Mouse (Mus musculus) stomach, postnatal 0 days (tissue): ENCODE data around the gene Tmem184b.

ENCODE experiments used
- CTCF ChIP-seq: IDR thresholded peaks from 2 replicates; pipeline ENCODE4 v1.5.1; 2016; ENCODE audit warnings: antibody characterized with exemption, low read depth, mild to moderate bottlenecking, moderate library complexity
- EP300 ChIP-seq: optimal IDR thresholded peaks from 2 replicates; pipeline ENCODE3; 2016; ENCODE audit warnings: antibody characterized with exemption

DNA sequence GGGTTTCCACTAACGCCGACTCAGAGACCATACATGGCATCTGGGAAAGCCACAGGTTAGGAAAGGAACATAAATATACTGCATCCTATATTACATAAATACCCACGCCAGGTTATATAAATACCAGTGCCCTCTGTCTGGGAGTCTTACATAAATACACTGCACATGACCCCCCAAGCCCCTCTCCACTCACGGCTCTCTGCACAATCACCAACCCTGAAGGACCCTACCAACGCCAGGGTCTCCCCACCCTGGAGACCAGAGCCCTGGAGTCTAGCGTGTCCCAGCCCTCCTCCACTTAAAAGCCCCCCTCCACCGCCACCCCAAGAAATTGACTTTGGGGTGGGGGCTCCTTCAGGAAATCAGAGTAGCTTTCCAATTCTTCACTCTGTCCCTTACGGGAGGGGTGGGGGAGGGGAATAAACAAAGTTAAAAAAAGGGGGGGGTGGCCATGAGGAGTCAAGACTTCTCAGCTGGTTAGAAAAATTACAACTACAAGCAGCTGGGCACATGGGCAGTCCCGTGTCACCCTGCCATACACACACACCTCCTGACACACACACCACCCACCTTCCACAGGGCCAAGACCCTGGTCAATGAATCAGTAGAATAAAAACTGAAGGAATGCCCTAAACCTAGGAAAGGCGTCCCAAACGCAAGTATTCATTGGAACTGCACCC, 37.4 kb upstream of the Tmem184b start:
- TF ChIP-seq CTCF: no peak
- no peak for TF ChIP-seq EP300
